Mouse (Mus musculus) heart, adult 2 months (tissue): ENCODE data around the gene Opn4. TPM values are rescaled to one million over a fixed set of nuclear protein-coding genes. Genes with fewer than 3 reads are reported as not detected.

ENCODE experiments used
- DNase-seq, 2 experiments: peaks; one replicate each; pipeline ENCODE4 v3.0.0; 2021
- H3K27ac ChIP-seq: fragments of 200-600 bp; 2 replicates; pipeline ENCODE4 v1.8.1; 2022
- H3K27me3 ChIP-seq: fragments of 200-500 bp; 2 replicates; pipeline ENCODE4 v1.6.1; 2012; ENCODE audit warnings: mild to moderate bottlenecking, low read length, inconsistent platforms, mixed read lengths; ENCODE audit not compliant: control insufficient read depth, insufficient read depth
- H3K36me3 ChIP-seq: fragments of 200-500 bp; 2 replicates; pipeline ENCODE4 v1.6.1; 2012; ENCODE audit warnings: low read length, inconsistent platforms; ENCODE audit not compliant: control insufficient read depth, insufficient read depth
- H3K4me1 ChIP-seq: fragments of 200-500 bp; 2 replicates; pipeline ENCODE4 v1.6.1; 2011; ENCODE audit warnings: low read length; ENCODE audit not compliant: control insufficient read depth, insufficient read depth
- H3K4me3 ChIP-seq: fragments of 200-600 bp; 2 replicates; pipeline ENCODE4 v1.8.1; 2022
- H3K79me2 ChIP-seq: fragments of 200-500 bp; replicated peaks from 2 replicates; pipeline ENCODE4 v1.6.1; 2012; ENCODE audit warnings: mild to moderate bottlenecking, inconsistent platforms, low read length, moderate library complexity, mixed read lengths; ENCODE audit not compliant: control insufficient read depth, insufficient read depth
- H3K9ac ChIP-seq: fragments of 200-500 bp; 2 replicates; pipeline ENCODE4 v1.6.1; 2012; ENCODE audit warnings: low read depth, mild to moderate bottlenecking, control low read depth, inconsistent platforms, low read length, mixed read lengths
- CTCF ChIP-seq: fragments of 200-600 bp; IDR thresholded peaks from 2 replicates; pipeline ENCODE4 v1.8.1; 2022; ENCODE audit warnings: antibody characterized with exemption, mild to moderate bottlenecking, moderate library complexity
- EP300 ChIP-seq: fragments of 200-500 bp; IDR thresholded peaks from 2 replicates; pipeline ENCODE4 v1.6.1; 2011; ENCODE audit warnings: low read depth, low read length, control low read depth; ENCODE audit not compliant: insufficient read depth
- POLR2A ChIP-seq: fragments of 200-500 bp; IDR thresholded peaks from 2 replicates; pipeline ENCODE4 v1.6.1; 2011; ENCODE audit warnings: mild to moderate bottlenecking, low read depth, low read length, control low read depth; ENCODE audit not compliant: insufficient read depth
- WGBS: fragments of 180-500 bp; shearing (Covaris S2); methylation state at CpG from one replicate; pipeline ENCODE4 v1.1.7; 2018; 5-methylcytosine and 5-hydroxymethylcytosine counted together
- intact Hi-C: fragments of 180-260 bp; cut with DNase I; formaldehyde crosslinking; loops from one replicate; pipeline ENCODE4 v1.15.1; 2025
- polyA plus RNA-seq: library from polyadenylated mRNA; depleted of rRNA; stranded (reverse); fragments of >200 nt; gene quantifications from 2 replicates; pipeline ENCODE4 v1.2.3, GENCODE M21; 2012
- total RNA-seq, 2 experiments: library from RNA; stranded (reverse); gene quantifications; 2 replicates each; pipeline ENCODE4 v1.2.3; 2021

The Opn4 gene
- total and polyA plus RNA-seq, 3 experiments, result 2.4 to 7.9 (median 2.6) TPM

- no peak for TF ChIP-seq POLR2A
- no peak for TF ChIP-seq CTCF
- TF ChIP-seq EP300, result no peak
- intact Hi-C loops, result no loop called here
- Histone ChIP-seq H3K9ac (no peak overlapping the region), H3K27me3 (no peaks in the 10 kb centered on the region), H3K27ac (no peak overlapping the region), H3K4me1 (no peaks in the 10 kb centered on the region), H3K79me2 (no peaks in the 10 kb centered on the region), H3K36me3 (no peaks in the 10 kb centered on the region), H3K4me3 (no peak overlapping the region)
- DNase-seq, result no peak
- WGBS, result 73% methylated on average over 7 of the region's 7 CpGs
Observed at GRCm38 (mm10) chr14:34626824-34627223, 26.9 kb upstream of the Opn4 start.

- intact Hi-C loops, result no loop called here
- H3K27ac ChIP-seq, result no peak overlapping the region
- no peaks in the 10 kb centered on the region for H3K4me1 ChIP-seq
- H3K9ac ChIP-seq, result no peak overlapping the region
- TF ChIP-seq CTCF (no peak), EP300 (no peak), POLR2A (no peak)
- no peak overlapping the region for H3K4me3 ChIP-seq
- DNase-seq, result no peak
- H3K79me2 ChIP-seq, result no peaks in the 10 kb centered on the region
- 30% methylated on average over 16 of the region's 16 CpGs for WGBS
- no peaks in the 10 kb centered on the region for H3K27me3 ChIP-seq
- no peaks in the 10 kb centered on the region for H3K36me3 ChIP-seq
Observed at GRCm38 (mm10) chr14:34623531-34624210, 23.7 kb upstream of the Opn4 start.

- no peaks in the 10 kb centered on the region for H3K4me1 ChIP-seq
- H3K27ac ChIP-seq, result no peak overlapping the region
- no peak for TF ChIP-seq EP300
- TF ChIP-seq CTCF, result no peak
- TF ChIP-seq POLR2A, result no peak
- H3K9ac ChIP-seq, result no peak overlapping the region
- intact Hi-C loops, result no loop called here
- no peaks in the 10 kb centered on the region for H3K79me2 ChIP-seq
- no peak overlapping the region for H3K4me3 ChIP-seq
- H3K27me3 ChIP-seq, result no peaks in the 10 kb centered on the region
- H3K36me3 ChIP-seq, result no peaks in the 10 kb centered on the region
- WGBS, result 76% methylated on average over 5 of the region's 5 CpGs
- DNase-seq, result no peak
Observed at GRCm38 (mm10) chr14:34623074-34623473, 23.1 kb upstream of the Opn4 start.

- DNase-seq, result peak; percentile 30 to 53
- Histone ChIP-seq H3K79me2 (no peaks in the 10 kb centered on the region), H3K4me3 (no peak overlapping the region), H3K27ac (no peak overlapping the region), H3K9ac (no peak overlapping the region), H3K36me3 (no peaks in the 10 kb centered on the region), H3K4me1 (no peaks in the 10 kb centered on the region), H3K27me3 (no peaks in the 10 kb centered on the region)
- TF ChIP-seq POLR2A (no peak), EP300 (0 out of 2 replicates have a peak, but pooled peaks have one; percentile 9), CTCF (peak; percentile 76)
- intact Hi-C loops, result no loop called here
- WGBS, result 23% methylated on average over 10 of the region's 10 CpGs
Observed at GRCm38 (mm10) chr14:34620611-34621376, 20.9 kb upstream of the Opn4 start.

GRCm38 (mm10) chr14:34618808-34619207 is 18.9 kb upstream of the Opn4 start:
- intact Hi-C loops, result no loop called here
- H3K4me3 ChIP-seq, result no peak overlapping the region
- DNase-seq, result no peak
- H3K9ac ChIP-seq, result no peak overlapping the region
- no peaks in the 10 kb centered on the region for H3K36me3 ChIP-seq
- WGBS, result 50% methylated on average over 9 of the region's 9 CpGs
- H3K79me2 ChIP-seq, result no peaks in the 10 kb centered on the region
- H3K27me3 ChIP-seq, result no peaks in the 10 kb centered on the region
- H3K4me1 ChIP-seq, result no peaks in the 10 kb centered on the region
- H3K27ac ChIP-seq, result no peak overlapping the region
- TF ChIP-seq EP300 (no peak), POLR2A (no peak), CTCF (no peak)

GRCm38 (mm10) chr14:34616821-34617220 is 16.9 kb upstream of the Opn4 start:
- peak; percentile 81 to 86 for DNase-seq
- Histone ChIP-seq H3K79me2 (no peaks in the 10 kb centered on the region), H3K27me3 (no peaks in the 10 kb centered on the region), H3K4me3 (no peak overlapping the region), H3K27ac (no peak overlapping the region), H3K4me1 (no peaks in the 10 kb centered on the region), H3K36me3 (no peaks in the 10 kb centered on the region), H3K9ac (no peak overlapping the region)
- TF ChIP-seq EP300 (peak; percentile 80; the same call in 1 of the 2 replicates), CTCF (peak; percentile 98), POLR2A (no peak)
- 2% methylated on average over 8 of the region's 8 CpGs for WGBS
- intact Hi-C loops, result loop anchor here (1.0 to 2.0 kb wide), 2 partner anchors 152 to 161 kb away; no protein-coding TSS in a partner anchor
